Mouse (Mus musculus): Measurements from ENCODE around the gene Nab1. TPM values are rescaled to one million over a fixed set of nuclear protein-coding genes. Genes with fewer than 3 reads are reported as not detected.

Nab1 gene
- polyA plus RNA-seq, 1 experiment from 2014 or later = 20.9 TPM

GRCm38 (mm10) chr1:52427841-52428464, 72.5 kb downstream of the Nab1 start:
- Histone ChIP-seq H3K4me2 (ENCODE audit: low read depth, low read length) (no peak overlapping the region), H3K4me3 (ENCODE audit: low read depth, low read length) (no peak overlapping the region), H3K9me3 (ENCODE audit: low read length) (no peaks in the 10 kb centered on the region), H3K27me3 (ENCODE audit: insufficient read depth, low read length) (no peaks in the 10 kb centered on the region), H3K9ac (replicated peaks) (no peak overlapping the region), H3K36me3 (replicated peaks; ENCODE audit: insufficient read depth, low read length) (no peaks in the 10 kb centered on the region), H3K4me1 (ENCODE audit: insufficient read depth) (peaks cover 5% of the 10 kb centered on the region), H3K27ac (ENCODE audit: low read depth) (peak overlapping the region; percentile 29; the same call in 1 of the 2 replicates)
- WGBS (ENCODE audit: insufficient replicate concordance) = 61% methylated on average over 2 of the region's 2 CpGs
- no peak for DNase-seq
- peak; percentile 77 for ATAC-seq
- TF ChIP-seq CTCF (IDR thresholded peaks at IDR 0.05; ENCODE audit: low read depth) (no peak), EP300 (IDR thresholded peaks at IDR 0.05; ENCODE audit: low read depth) (no peak)

- WGBS (ENCODE audit: insufficient replicate concordance) = 65% methylated on average over 1 of the region's 1 CpGs
Observed at GRCm38 (mm10) chr1:52423846-52424245, 76.6 kb downstream of the Nab1 start.

GRCm38 (mm10) chr1:52423057-52423456, 77.4 kb downstream of the Nab1 start:
- Histone ChIP-seq H3K4me1 (ENCODE audit: insufficient read depth) (no peaks in the 10 kb centered on the region), H3K4me3 (ENCODE audit: low read depth, low read length) (no peak overlapping the region), H3K27ac (ENCODE audit: low read depth) (no peak overlapping the region), H3K36me3 (replicated peaks; ENCODE audit: insufficient read depth, low read length) (no peaks in the 10 kb centered on the region), H3K27me3 (ENCODE audit: insufficient read depth, low read length) (no peaks in the 10 kb centered on the region), H3K4me2 (ENCODE audit: low read depth, low read length) (no peak overlapping the region), H3K9ac (replicated peaks) (no peak overlapping the region), H3K9me3 (ENCODE audit: low read length) (no peaks in the 10 kb centered on the region)
- WGBS (ENCODE audit: insufficient replicate concordance) = 76% methylated on average over 2 of the region's 2 CpGs
- ATAC-seq (no peak), DNase-seq (no peak)
- no peak for TF ChIP-seq EP300 (IDR thresholded peaks at IDR 0.05; ENCODE audit: low read depth)
- no peak for TF ChIP-seq CTCF (IDR thresholded peaks at IDR 0.05; ENCODE audit: low read depth)

More at GRCm38 (mm10) chr1:52423846-52424245, 76.6 kb downstream of the Nab1 start:
- Histone ChIP-seq H3K4me1 (ENCODE audit: insufficient read depth) (no peaks in the 10 kb centered on the region; the same call in 1 of the 2 replicates), H3K4me3 (ENCODE audit: low read depth, low read length) (no peak overlapping the region), H3K27ac (ENCODE audit: low read depth) (no peak overlapping the region), H3K9me3 (ENCODE audit: low read length) (no peaks in the 10 kb centered on the region), H3K36me3 (replicated peaks; ENCODE audit: insufficient read depth, low read length) (no peaks in the 10 kb centered on the region), H3K27me3 (ENCODE audit: insufficient read depth, low read length) (no peaks in the 10 kb centered on the region), H3K9ac (replicated peaks) (no peak overlapping the region), H3K4me2 (ENCODE audit: low read depth, low read length) (no peak overlapping the region)
- TF ChIP-seq EP300 (IDR thresholded peaks at IDR 0.05; ENCODE audit: low read depth) (no peak), CTCF (IDR thresholded peaks at IDR 0.05; ENCODE audit: low read depth) (no peak)
- ATAC-seq = no peak
- no peak for DNase-seq

- no peak overlapping the region for H3K4me2 ChIP-seq (ENCODE audit: low read depth, low read length)
- no peak for TF ChIP-seq CTCF (IDR thresholded peaks at IDR 0.05; ENCODE audit: low read depth)
- no peak for TF ChIP-seq EP300 (IDR thresholded peaks at IDR 0.05; ENCODE audit: low read depth)
- H3K4me1 ChIP-seq (ENCODE audit: insufficient read depth) = no peaks in the 10 kb centered on the region
- no peaks in the 10 kb centered on the region for H3K36me3 ChIP-seq (replicated peaks; ENCODE audit: insufficient read depth, low read length)
- H3K9me3 ChIP-seq (ENCODE audit: low read length) = no peaks in the 10 kb centered on the region
- WGBS (ENCODE audit: insufficient replicate concordance) = 63% methylated on average over 3 of the region's 3 CpGs
- H3K9ac ChIP-seq (replicated peaks) = no peak overlapping the region
- H3K4me3 ChIP-seq (ENCODE audit: low read depth, low read length) = no peak overlapping the region
- DNase-seq (no peak), ATAC-seq (no peak)
- H3K27me3 ChIP-seq (ENCODE audit: insufficient read depth, low read length) = no peaks in the 10 kb centered on the region
- no peak overlapping the region for H3K27ac ChIP-seq (ENCODE audit: low read depth)
Observed at GRCm38 (mm10) chr1:52422137-52422536, 78.3 kb downstream of the Nab1 start.

GRCm38 (mm10) chr1:52421623-52422022, 78.9 kb downstream of the Nab1 start:
- H3K4me1 ChIP-seq (ENCODE audit: insufficient read depth) = no peaks in the 10 kb centered on the region
- no peak overlapping the region for H3K9ac ChIP-seq (replicated peaks)
- H3K9me3 ChIP-seq (ENCODE audit: low read length) = no peaks in the 10 kb centered on the region
- H3K27ac ChIP-seq (ENCODE audit: low read depth) = no peak overlapping the region
- ATAC-seq = no peak
- H3K4me3 ChIP-seq (ENCODE audit: low read depth, low read length) = no peak overlapping the region
- DNase-seq = no peak
- no peak overlapping the region for H3K4me2 ChIP-seq (ENCODE audit: low read depth, low read length)
- no peaks in the 10 kb centered on the region for H3K27me3 ChIP-seq (ENCODE audit: insufficient read depth, low read length)
- TF ChIP-seq CTCF (IDR thresholded peaks at IDR 0.05; ENCODE audit: low read depth) = no peak
- no peak for TF ChIP-seq EP300 (IDR thresholded peaks at IDR 0.05; ENCODE audit: low read depth)
- no peaks in the 10 kb centered on the region for H3K36me3 ChIP-seq (replicated peaks; ENCODE audit: insufficient read depth, low read length)

GRCm38 (mm10) chr1:52419088-52419819, 81.2 kb downstream of the Nab1 start:
- 78% methylated on average over 7 of the region's 7 CpGs for WGBS (ENCODE audit: insufficient replicate concordance)
- ATAC-seq = no peak

More at GRCm38 (mm10) chr1:52419088-52419819, 81.2 kb downstream of the Nab1 start:
- Histone ChIP-seq H3K36me3 (replicated peaks; ENCODE audit: insufficient read depth, low read length) (no peaks in the 10 kb centered on the region), H3K27me3 (ENCODE audit: insufficient read depth, low read length) (no peaks in the 10 kb centered on the region), H3K4me1 (ENCODE audit: insufficient read depth) (no peaks in the 10 kb centered on the region), H3K4me3 (ENCODE audit: low read depth, low read length) (no peak overlapping the region), H3K9ac (replicated peaks) (no peak overlapping the region), H3K9me3 (ENCODE audit: low read length) (no peaks in the 10 kb centered on the region), H3K27ac (ENCODE audit: low read depth) (no peak overlapping the region), H3K4me2 (ENCODE audit: low read depth, low read length) (no peak overlapping the region)
- no peak for DNase-seq
- TF ChIP-seq EP300 (IDR thresholded peaks at IDR 0.05; ENCODE audit: low read depth) = no peak
- no peak for TF ChIP-seq CTCF (IDR thresholded peaks at IDR 0.05; ENCODE audit: low read depth)

Other genes with a start within 250 kb of the Nab1 start
- gene Nemp2, start 130.0 kb upstream of the Nab1 start, polyA plus RNA-seq (2015; fragmentation: Nextera tagmentation; extraction: Ambion mirVana) = 1.1 and 1.2 TPM in 2 replicates
- 0.94 and 1.1 TPM in 2 replicates for gene Mfsd6, start 226.8 kb upstream of the Nab1 start, polyA plus RNA-seq (2015; fragmentation: Nextera tagmentation; extraction: Ambion mirVana)

Measured in liver, postnatal 0 days (tissue).